Mouse (Mus musculus) midbrain, embryonic 13.5 days (tissue): ENCODE results near the gene Tmcc3. TPM values are rescaled to one million over a fixed set of nuclear protein-coding genes. Genes with fewer than 3 reads are reported as not detected.

Experiments used
- ATAC-seq: fragments of 200-750 bp; cut with Nextera tagmentation; 2 replicates; pipeline ENCODE4 v1.8.0; 2017; ENCODE audit warnings: mild to moderate bottlenecking, moderate TSS enrichment, moderate library complexity
- H3K27ac ChIP-seq: fragments of 300-500 bp; sonication (generic); 2 replicates; pipeline ENCODE4 v1.5.1; 2015; ENCODE audit warnings: inconsistent platforms, mild to moderate bottlenecking, moderate library complexity
- H3K27me3 ChIP-seq: fragments of 300-500 bp; sonication (generic); 2 replicates; pipeline ENCODE4 v1.6.1; 2015; ENCODE audit warnings: mild to moderate bottlenecking, inconsistent platforms
- H3K36me3 ChIP-seq: fragments of 300-500 bp; sonication (generic); 2 replicates; pipeline ENCODE4 v1.6.1; 2015; ENCODE audit warnings: mild to moderate bottlenecking, inconsistent platforms
- H3K4me1 ChIP-seq: fragments of 300-500 bp; sonication (generic); replicated peaks from 2 replicates; pipeline ENCODE4 v1.6.1; 2015; ENCODE audit warnings: inconsistent platforms
- H3K4me2 ChIP-seq: fragments of 300-500 bp; sonication (generic); replicated peaks from 2 replicates; pipeline ENCODE4 v1.6.1; 2015; ENCODE audit warnings: moderate library complexity, mild to moderate bottlenecking, inconsistent platforms
- H3K4me3 ChIP-seq: fragments of 300-500 bp; sonication (generic); replicated peaks from 2 replicates; pipeline ENCODE4 v1.5.1; 2015; ENCODE audit warnings: mild to moderate bottlenecking, inconsistent platforms
- H3K9ac ChIP-seq: fragments of 300-500 bp; sonication (generic); replicated peaks from 2 replicates; pipeline ENCODE4 v1.6.1; 2015; ENCODE audit warnings: mild to moderate bottlenecking, inconsistent platforms
- H3K9me3 ChIP-seq: fragments of 300-500 bp; sonication (generic); 2 replicates; pipeline ENCODE4 v1.6.1; 2016; ENCODE audit warnings: mild to moderate bottlenecking, inconsistent platforms
- WGBS: fragments of 180-500 bp; shearing (Covaris S2); methylation state at CpG from one replicate; pipeline ENCODE4 v1.1.7; 2015; 5-methylcytosine and 5-hydroxymethylcytosine counted together
- polyA plus RNA-seq: library from polyadenylated mRNA; unstranded; fragments of >200 nt; fragmentation: Nextera tagmentation; extraction: Ambion mirVana; gene quantifications from 2 replicates; pipeline ENCODE4 v1.2.1, GENCODE M21; 2015

Gene Tmcc3
- polyA plus RNA-seq, 1 experiment from 2014 or later, result 6.6 TPM

- no peak overlapping the region for H3K9ac ChIP-seq
- H3K4me1 ChIP-seq, result peaks cover 4% of the 10 kb centered on the region; the same call in 1 of the 2 replicates
- ATAC-seq, result no peak
- H3K4me2 ChIP-seq, result no peak overlapping the region
- 81% methylated on average over 10 of the region's 10 CpGs for WGBS
- no peaks in the 10 kb centered on the region for H3K36me3 ChIP-seq
- no peak overlapping the region for H3K4me3 ChIP-seq
- no peaks in the 10 kb centered on the region for H3K27me3 ChIP-seq
- H3K27ac ChIP-seq, result no peak overlapping the region
- H3K9me3 ChIP-seq, result no peaks in the 10 kb centered on the region
Measured at GRCm38 (mm10) chr10:94335047-94335446, 23.3 kb downstream of the Tmcc3 start.

DNA sequence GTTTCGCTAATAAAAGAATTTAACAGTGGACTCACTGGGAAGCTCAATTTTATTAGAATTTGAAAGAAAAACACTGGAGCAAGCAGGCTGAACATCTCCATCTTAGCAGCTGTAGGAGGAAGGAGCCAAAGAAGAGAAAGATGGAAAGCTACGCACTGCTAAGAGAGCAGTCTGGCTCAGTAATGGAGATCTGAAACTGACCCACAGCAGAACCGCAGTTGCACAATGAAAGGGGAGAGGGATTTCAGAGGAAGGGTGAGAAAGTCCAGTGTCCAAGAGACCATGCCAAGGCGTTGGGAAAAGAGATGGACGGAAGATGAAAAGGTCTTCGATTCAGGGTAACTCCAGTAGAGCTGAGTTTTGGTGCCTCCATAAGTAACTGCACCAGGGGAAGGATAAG is 24.3 kb downstream of the Tmcc3 start:
- no peak for ATAC-seq
- no peak overlapping the region for H3K27ac ChIP-seq

GRCm38 (mm10) chr10:94341501-94341900 is 29.8 kb downstream of the Tmcc3 start:
- Histone ChIP-seq H3K9ac (no peak overlapping the region), H3K27me3 (no peaks in the 10 kb centered on the region), H3K4me3 (no peak overlapping the region), H3K4me1 (no peaks in the 10 kb centered on the region), H3K36me3 (no peaks in the 10 kb centered on the region), H3K27ac (no peak overlapping the region), H3K4me2 (no peak overlapping the region; the same call in 1 of the 2 replicates), H3K9me3 (no peaks in the 10 kb centered on the region)
- no peak for ATAC-seq
- 78% methylated on average over 17 of the region's 17 CpGs for WGBS

More for the DNA sequence above, 24.3 kb downstream of the Tmcc3 start:
- Histone ChIP-seq H3K9me3 (no peaks in the 10 kb centered on the region), H3K4me3 (no peak overlapping the region), H3K9ac (no peak overlapping the region), H3K27me3 (no peaks in the 10 kb centered on the region), H3K36me3 (no peaks in the 10 kb centered on the region), H3K4me1 (no peaks in the 10 kb centered on the region), H3K4me2 (no peak overlapping the region)
- 93% methylated on average over 6 of the region's 6 CpGs for WGBS

- Histone ChIP-seq H3K4me1 (no peaks in the 10 kb centered on the region), H3K4me3 (no peak overlapping the region), H3K4me2 (no peak overlapping the region), H3K27ac (no peak overlapping the region), H3K27me3 (no peaks in the 10 kb centered on the region), H3K9me3 (no peaks in the 10 kb centered on the region), H3K9ac (no peak overlapping the region), H3K36me3 (no peaks in the 10 kb centered on the region)
- no peak for ATAC-seq
- WGBS, result 71% methylated on average over 7 of the region's 7 CpGs
Measured at GRCm38 (mm10) chr10:94342256-94342655, 30.5 kb downstream of the Tmcc3 start.

- no peak overlapping the region for H3K27ac ChIP-seq
- no peaks in the 10 kb centered on the region for H3K36me3 ChIP-seq
- H3K27me3 ChIP-seq, result no peaks in the 10 kb centered on the region
- H3K4me3 ChIP-seq, result no peak overlapping the region
- no peak overlapping the region for H3K4me2 ChIP-seq
- no peaks in the 10 kb centered on the region for H3K4me1 ChIP-seq
- H3K9ac ChIP-seq, result no peak overlapping the region
- H3K9me3 ChIP-seq, result no peaks in the 10 kb centered on the region
- 89% methylated on average over 7 of the region's 7 CpGs for WGBS
- no peak for ATAC-seq
Measured at GRCm38 (mm10) chr10:94343581-94343980, 31.8 kb downstream of the Tmcc3 start.

DNA sequence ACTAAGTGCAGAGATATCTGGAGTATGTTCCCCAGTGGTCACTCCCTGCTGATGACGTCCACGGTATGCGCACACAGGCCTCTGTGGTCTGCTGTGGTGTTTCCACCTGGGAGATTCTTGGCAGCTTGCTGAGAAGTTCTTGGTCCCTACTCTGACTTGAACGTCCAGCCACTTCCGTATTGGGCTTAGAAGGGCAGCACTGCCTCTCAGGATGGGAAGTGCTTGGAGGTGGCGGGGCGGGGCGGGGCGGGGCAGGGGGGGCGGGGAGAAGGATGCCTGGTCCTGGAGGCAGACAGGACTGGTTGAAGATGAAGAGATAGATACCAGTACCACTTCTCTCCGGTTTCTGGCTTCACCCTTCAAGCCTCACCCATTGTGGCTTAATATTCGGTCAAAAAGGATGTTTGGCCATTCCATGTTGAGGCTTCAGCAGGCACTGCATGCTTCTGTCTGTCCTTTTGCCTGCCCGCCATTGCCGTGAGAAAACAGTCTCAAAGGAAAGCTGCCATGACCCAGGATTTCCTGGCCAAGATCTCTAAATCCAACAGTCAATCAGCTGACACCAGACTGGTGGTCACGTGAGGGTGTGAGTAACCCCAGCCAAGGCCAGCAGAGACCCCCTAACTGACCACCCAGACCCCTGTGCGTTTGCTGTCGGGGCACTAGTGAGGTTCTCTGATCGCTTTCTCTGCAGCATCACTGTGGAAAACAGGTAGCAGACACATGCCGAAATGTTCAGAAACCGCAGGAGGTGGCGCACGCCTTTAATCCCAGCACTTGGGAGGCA is 33.1 kb downstream of the Tmcc3 start:
- Histone ChIP-seq H3K27me3 (no peaks in the 10 kb centered on the region), H3K4me2 (no peak overlapping the region), H3K9me3 (no peaks in the 10 kb centered on the region), H3K4me3 (no peak overlapping the region), H3K27ac (no peak overlapping the region), H3K9ac (no peak overlapping the region), H3K4me1 (no peaks in the 10 kb centered on the region), H3K36me3 (no peaks in the 10 kb centered on the region)
- 59% methylated on average over 19 of the region's 22 CpGs for WGBS
- ATAC-seq, result no peak

DNA sequence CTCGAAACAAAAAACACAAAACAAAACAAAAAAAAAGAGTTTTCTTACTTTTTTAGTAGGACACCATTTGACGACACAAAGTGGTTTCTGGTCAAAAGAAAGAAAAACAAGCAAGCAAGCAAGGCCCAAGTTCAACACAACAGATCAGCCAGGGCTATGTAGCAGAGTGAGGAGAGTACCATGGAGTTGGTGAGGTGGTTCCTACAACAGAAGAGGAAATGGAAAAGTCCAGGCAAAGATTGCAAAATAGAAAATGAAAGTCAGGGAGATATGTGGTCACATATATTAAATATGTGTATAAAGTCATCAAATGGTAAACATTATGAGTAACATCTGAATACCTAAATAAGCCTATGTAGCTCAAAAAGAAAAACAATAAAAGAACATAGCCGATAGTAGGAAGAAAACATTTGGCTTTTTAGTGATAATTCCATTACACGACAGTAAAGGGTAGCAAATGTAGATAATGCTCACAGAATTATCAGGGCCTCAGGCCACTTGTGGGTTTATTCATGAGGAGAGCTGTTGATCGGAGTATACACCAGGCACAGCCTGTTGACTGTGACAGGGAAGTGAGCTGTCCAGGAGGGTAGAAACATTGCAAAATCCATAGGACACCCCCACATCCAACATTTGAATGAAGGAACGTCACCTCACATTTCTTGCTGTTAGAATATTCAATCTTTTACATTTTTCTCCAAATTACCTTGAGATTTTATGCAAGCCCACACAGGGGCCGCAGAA is 33.9 kb downstream of the Tmcc3 start:
- Histone ChIP-seq H3K27me3 (no peaks in the 10 kb centered on the region), H3K9ac (no peak overlapping the region), H3K36me3 (no peaks in the 10 kb centered on the region), H3K4me2 (no peak overlapping the region), H3K4me1 (0 out of 2 replicates have a peak, but pooled peaks cover 2% of the 10 kb centered on the region), H3K9me3 (no peaks in the 10 kb centered on the region), H3K4me3 (no peak overlapping the region), H3K27ac (no peak overlapping the region)
- WGBS, result 88% methylated on average over 7 of the region's 7 CpGs
- ATAC-seq, result no peak

DNA sequence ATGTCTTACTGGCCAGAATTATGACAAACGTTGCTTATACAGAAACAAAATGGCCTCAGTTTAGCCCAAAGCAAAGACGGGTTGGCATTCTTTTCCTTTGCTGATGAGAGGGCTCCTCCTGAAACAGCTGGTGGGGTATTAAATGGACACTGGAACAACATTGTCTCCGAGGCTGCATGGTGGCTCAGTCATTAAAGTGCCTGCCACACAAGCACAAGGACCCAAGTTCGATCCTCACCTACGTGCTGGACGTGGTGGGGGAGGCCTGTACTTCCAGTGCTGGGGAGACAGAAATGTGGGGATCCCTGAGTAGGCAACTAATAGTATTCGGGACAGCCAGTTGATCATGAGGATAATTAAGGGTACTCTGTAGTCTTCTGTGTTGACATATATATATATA is 34.8 kb downstream of the Tmcc3 start:
- no peak for ATAC-seq
- Histone ChIP-seq H3K27ac (no peak overlapping the region), H3K9me3 (no peaks in the 10 kb centered on the region), H3K9ac (no peak overlapping the region), H3K27me3 (no peaks in the 10 kb centered on the region), H3K4me2 (no peak overlapping the region), H3K4me3 (no peak overlapping the region), H3K36me3 (no peaks in the 10 kb centered on the region), H3K4me1 (0 out of 2 replicates have a peak, but pooled peaks cover 2% of the 10 kb centered on the region)
- WGBS, result 95% methylated on average over 7 of the region's 7 CpGs

- no peak overlapping the region for H3K4me2 ChIP-seq
- H3K4me3 ChIP-seq, result no peak overlapping the region
- no peak overlapping the region for H3K27ac ChIP-seq
- WGBS, result 83% methylated on average over 10 of the region's 10 CpGs
- 0 out of 2 replicates have a peak, but pooled peaks cover 2% of the 10 kb centered on the region for H3K4me1 ChIP-seq
- no peak overlapping the region for H3K9ac ChIP-seq
- no peaks in the 10 kb centered on the region for H3K27me3 ChIP-seq
- H3K9me3 ChIP-seq, result no peaks in the 10 kb centered on the region
- ATAC-seq, result no peak
- H3K36me3 ChIP-seq, result no peaks in the 10 kb centered on the region
Measured at GRCm38 (mm10) chr10:94347296-94347695, 35.5 kb downstream of the Tmcc3 start.

DNA sequence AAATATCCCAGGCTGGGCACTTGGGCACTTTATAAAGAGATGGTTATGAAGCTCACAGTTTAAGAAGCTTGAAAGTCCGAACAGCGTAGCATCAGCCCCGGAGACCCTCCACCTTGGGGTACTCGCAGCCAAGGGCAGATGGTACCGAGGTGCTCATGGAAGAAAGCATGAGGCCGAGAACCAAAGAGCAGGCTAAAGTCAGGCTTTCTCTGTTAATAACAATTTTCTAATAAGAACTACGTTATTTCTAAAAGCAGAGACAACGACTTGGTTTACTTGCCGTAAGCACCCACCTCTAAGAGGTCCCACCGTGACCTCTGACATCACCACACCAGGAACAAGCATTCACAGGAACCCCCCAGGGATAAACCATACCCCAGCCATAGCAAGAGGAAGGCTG is 36.2 kb downstream of the Tmcc3 start:
- 0 out of 2 replicates have a peak, but pooled peaks cover 2% of the 10 kb centered on the region for H3K4me1 ChIP-seq
- H3K9me3 ChIP-seq, result no peaks in the 10 kb centered on the region
- no peaks in the 10 kb centered on the region for H3K36me3 ChIP-seq
- no peak overlapping the region for H3K9ac ChIP-seq
- no peak for ATAC-seq
- H3K27ac ChIP-seq, result no peak overlapping the region
- H3K4me2 ChIP-seq, result no peak overlapping the region
- 97% methylated on average over 10 of the region's 10 CpGs for WGBS
- no peak overlapping the region for H3K4me3 ChIP-seq
- H3K27me3 ChIP-seq, result no peaks in the 10 kb centered on the region

GRCm38 (mm10) chr10:94350207-94350606 is 38.5 kb downstream of the Tmcc3 start:
- Histone ChIP-seq H3K9ac (no peak overlapping the region), H3K9me3 (no peaks in the 10 kb centered on the region), H3K27ac (no peak overlapping the region), H3K4me1 (0 out of 2 replicates have a peak, but pooled peaks cover 2% of the 10 kb centered on the region), H3K27me3 (no peaks in the 10 kb centered on the region), H3K4me3 (no peak overlapping the region), H3K36me3 (no peaks in the 10 kb centered on the region), H3K4me2 (no peak overlapping the region)
- no peak for ATAC-seq
- WGBS, result 55% methylated on average over 5 of the region's 5 CpGs

- Histone ChIP-seq H3K4me3 (no peak overlapping the region), H3K36me3 (no peaks in the 10 kb centered on the region), H3K27ac (no peak overlapping the region), H3K4me1 (0 out of 2 replicates have a peak, but pooled peaks cover 2% of the 10 kb centered on the region), H3K9ac (no peak overlapping the region), H3K9me3 (no peaks in the 10 kb centered on the region), H3K4me2 (no peak overlapping the region), H3K27me3 (no peaks in the 10 kb centered on the region)
- 80% methylated on average over 11 of the region's 11 CpGs for WGBS
- no peak for ATAC-seq
Measured at GRCm38 (mm10) chr10:94350896-94351661, 39.3 kb downstream of the Tmcc3 start.
